Mouse (Mus musculus): ENCODE measurements around the gene Saa3.
"Not testable (repeated sequence)": the region's sequence is repeated elsewhere in the genome, so short reads cannot be mapped to it uniquely, and the experiment has no call there.

The Saa3 gene

GRCm38 (mm10) chr7:46715600-46715999 lies at the start of gene Saa3:
TSS of gene Saa3 (minus strand) at chr7:46715700.
- no peak for DNase-seq

DNA sequence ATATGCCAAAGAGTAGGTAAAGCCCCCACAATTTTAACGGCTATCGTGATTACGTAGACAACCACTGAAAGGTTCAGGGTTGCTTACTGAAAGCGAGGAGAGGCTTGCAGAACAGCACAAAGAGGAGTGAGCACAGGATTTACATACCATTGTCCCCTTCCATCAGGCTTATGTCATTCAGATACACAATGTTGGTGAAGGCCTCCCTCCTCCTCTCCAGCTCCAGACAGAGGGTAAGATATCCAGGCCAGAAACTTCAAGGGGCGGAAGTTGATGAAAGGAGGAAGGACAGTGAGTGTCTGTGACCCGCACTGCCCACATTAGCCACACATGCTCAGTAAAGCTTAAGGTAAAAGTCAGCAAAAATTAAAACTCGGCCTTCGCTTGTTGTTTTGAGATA lies 49.2 kb upstream of the Saa3 start:
- no peak for DNase-seq

- DNase-seq, result no peak
These were observed 47.1 kb upstream of the Saa3 start for GRCm38 (mm10) chr7:46762601-46763000.

DNA sequence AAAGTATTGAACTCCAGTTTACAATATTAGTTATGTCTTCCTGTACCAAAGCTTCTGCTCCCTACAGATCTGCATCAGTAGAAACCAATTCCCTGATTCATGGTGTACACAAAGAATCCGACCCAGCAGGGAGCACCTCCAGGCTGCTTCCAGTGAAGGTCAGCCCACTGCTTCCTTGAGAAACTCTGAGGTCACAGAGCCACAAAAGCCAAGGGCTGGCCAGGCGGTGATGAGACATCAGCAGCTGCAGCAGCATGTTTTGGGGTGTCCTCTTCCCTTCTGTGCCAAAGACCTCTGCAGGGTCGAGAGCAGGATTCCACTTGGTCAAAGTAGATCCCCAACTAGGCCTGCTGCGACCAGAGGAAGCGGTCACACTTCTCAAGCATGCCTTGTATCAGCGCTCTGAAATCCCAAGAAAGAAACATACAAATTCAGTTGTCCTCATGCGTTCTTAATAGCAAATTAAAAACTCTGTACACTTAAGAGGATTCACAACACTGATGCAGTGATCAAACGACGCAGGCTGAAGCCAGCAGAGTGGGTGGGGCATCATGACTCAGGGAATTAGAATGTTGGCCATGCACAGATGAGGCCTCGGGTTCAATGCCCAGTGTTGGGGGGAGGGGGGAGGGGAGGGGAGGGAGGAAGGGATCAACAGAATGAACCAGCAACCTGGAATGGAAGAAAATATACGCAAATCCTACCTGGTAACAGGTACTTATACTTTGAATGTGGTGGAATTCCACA lies 45.7 kb upstream of the Saa3 start:
- DNase-seq, result no peak

DNA sequence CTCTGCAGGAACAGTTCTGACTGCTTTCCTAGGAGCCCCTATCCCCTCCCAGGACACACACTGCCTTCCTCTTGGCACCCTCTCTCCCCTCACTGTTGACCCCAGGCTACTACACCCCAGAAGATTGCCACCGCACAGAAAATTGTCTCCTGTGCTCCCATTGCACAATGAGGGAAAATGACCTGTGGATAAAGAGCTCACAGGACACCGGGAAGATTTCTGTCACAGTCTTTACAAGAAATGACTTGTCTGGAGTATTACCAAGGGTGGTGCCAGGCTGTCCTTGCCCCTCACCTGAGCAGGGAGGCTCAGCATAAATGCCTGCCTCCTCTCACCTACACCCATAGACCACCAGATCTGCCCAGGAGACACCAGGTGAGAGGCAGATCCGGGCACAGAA lies 36.0 kb upstream of the Saa3 start, which contains the start of gene Saa2:
TSS of gene Saa2 (plus strand) at position 301 of the 400 bp plus-strand sequence.
- no peak for DNase-seq

DNA sequence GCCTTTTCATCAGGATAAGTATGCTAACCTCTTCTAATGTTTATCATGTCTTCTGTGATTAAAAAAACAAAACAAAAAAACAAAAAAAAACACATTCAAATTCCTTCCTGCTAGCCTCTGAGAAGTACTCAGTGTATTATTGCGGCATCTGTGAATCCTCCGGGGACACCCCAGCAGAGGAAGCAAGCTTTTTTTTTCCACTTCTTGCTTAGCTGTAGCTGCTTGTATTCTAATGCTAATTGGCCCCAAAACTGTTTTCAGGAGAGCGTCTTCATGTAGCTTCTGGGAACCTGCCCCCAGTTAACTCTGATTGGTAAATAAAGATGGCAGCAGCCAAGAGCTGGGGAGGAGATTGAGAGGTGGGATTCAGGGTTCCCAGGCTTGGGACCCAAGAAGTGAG lies 33.0 kb upstream of the Saa3 start:
- DNase-seq, result no peak

GRCm38 (mm10) chr7:46746381-46746780 lies 30.9 kb upstream of the Saa3 start:
- DNase-seq, result no peak

- DNase-seq, result no peak
These were observed 30.3 kb upstream of the Saa3 start for GRCm38 (mm10) chr7:46745816-46746215.

GRCm38 (mm10) chr7:46742880-46743279 lies 27.4 kb upstream of the Saa3 start, which contains the start of gene Saa1:
TSS of gene Saa1 (minus strand) at chr7:46742980.
- DNase-seq, result not testable (repeated sequence)

DNA sequence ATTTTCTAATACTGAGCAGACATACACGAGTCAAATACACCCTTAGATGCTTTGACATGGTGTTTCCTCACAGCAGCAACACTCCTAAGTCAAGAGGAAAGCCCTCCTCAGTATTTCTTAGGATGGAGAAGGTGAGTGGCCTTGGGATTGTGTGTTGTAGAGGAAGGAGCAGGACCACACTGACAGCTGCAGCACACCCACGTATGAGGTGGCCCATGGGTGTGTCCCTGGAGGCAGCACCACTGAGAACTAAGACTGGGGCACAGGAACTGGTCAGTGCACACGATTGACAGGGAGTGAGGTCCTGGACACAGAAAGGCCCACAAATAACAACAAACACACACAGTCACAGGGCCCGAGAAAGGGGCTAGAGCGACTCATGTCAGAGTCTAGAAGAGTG lies 24.5 kb upstream of the Saa3 start:
- DNase-seq, result not testable (repeated sequence)

- no peak for DNase-seq
These were observed 23.3 kb upstream of the Saa3 start for GRCm38 (mm10) chr7:46738561-46739460.

DNA sequence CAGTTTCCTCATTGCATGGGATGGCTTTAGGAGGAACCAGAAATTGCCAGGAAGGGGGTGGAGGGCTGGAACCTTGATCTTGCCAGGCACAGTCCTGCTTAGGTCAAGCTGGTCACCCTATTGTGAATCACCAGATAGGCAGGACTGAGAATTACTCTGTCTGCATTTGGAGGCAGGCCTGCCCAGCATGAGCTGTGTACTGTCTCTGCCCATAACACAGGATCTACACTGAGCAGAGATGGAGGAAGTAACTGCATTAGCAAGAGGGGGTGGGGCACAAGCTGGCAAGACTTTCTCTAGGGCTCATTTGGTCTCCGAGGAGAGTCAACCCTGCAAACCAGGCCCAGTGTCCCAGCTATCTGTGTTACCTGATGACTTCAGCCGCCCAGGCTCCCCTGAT lies 19.5 kb upstream of the Saa3 start:
- DNase-seq, result no peak

- no peak for DNase-seq
These were observed 17.0 kb upstream of the Saa3 start, which contains the start of gene Saa4 for GRCm38 (mm10) chr7:46732458-46732857. TSS of gene Saa4 (minus strand) at chr7:46732603.

DNA sequence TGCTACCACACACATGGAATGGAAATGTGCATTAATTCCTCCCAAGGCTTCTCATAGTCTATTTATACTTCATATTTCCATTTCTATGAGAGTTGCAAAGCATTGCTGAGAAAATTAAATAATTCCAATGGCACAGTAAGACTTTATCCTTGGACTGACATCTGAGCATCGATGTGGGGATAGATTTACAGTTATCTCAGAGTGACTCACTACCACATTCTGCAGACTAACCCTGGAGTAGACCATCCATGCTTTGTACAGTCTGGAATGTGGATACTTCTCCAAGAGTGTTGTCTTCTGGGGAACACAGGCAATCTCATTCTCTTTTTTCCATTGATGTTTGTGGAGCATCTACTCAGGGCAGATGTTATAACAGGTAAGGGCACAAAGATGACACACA lies 12.1 kb upstream of the Saa3 start:
- DNase-seq, result no peak

DNA sequence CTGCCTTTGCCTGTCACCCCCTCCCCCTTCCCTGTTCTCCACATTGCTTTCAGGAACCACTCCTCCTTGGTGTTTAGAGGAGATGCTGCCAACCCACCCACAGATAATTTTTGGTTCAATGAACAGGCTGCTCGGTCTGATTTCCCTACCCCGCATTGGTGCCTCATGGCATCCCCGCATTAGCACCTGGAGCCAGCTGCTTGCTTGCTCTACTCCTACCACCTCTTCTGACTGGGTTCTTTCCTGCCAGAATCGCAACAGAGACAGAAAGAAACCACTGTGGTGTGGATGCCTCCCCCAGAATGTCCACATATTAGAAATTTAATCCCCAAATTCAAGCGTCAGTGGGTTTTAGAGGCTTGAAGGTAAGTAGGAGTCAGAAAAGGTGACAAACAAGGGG lies 8.9 kb upstream of the Saa3 start:
- DNase-seq, result no peak

- DNase-seq, result no peak
These were observed 8.3 kb upstream of the Saa3 start for GRCm38 (mm10) chr7:46723849-46724248.

DNA sequence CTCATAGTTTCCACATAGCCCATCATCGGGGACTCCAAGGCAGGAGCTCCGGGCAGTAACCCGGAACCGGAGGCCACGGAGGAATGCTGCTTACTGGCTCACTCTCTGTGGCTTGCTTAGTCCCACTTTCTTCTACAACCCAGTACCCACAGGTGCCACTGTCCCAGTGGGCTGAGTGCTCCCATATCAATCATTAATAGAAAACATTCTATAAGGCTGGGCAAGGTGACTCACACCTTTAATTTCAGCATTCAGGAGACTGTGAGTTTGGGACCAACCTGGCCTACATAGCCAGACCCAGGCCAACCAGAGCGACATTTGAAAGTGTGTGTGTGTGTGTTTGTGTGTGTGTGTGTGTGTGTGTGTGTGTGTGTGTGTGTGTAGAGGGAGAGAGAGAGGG lies 7.9 kb upstream of the Saa3 start:
- DNase-seq, result no peak

- peak; percentile 75 for DNase-seq
These were observed 5.0 kb upstream of the Saa3 start for GRCm38 (mm10) chr7:46720460-46720859.

- peak; percentile 67 for DNase-seq
These were observed 4.0 kb upstream of the Saa3 start for GRCm38 (mm10) chr7:46719526-46719925.

GRCm38 (mm10) chr7:46718591-46719270 lies 3.2 kb upstream of the Saa3 start:
- peak; percentile 97 for DNase-seq

DNA sequence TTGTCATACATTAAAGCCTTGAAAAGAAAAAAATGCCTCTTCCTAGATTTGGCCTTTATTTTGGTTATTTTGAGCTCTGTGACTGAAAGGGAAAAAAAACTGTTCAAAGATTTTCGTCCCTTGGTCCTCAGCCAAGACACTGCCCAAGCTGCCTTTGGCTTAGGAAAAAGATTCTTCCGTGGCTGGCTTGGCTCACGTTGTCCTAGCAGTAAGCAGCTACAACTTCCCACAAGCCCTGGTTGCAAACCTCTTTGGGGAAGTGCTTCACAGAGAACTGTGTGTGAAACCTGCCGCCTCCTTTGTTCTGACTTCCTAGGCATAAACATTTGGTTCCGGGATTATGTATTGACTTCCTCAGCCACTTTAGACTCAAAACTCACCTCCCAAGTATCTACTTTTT lies 1.4 kb upstream of the Saa3 start:
- peak; percentile 66 for DNase-seq

DNA sequence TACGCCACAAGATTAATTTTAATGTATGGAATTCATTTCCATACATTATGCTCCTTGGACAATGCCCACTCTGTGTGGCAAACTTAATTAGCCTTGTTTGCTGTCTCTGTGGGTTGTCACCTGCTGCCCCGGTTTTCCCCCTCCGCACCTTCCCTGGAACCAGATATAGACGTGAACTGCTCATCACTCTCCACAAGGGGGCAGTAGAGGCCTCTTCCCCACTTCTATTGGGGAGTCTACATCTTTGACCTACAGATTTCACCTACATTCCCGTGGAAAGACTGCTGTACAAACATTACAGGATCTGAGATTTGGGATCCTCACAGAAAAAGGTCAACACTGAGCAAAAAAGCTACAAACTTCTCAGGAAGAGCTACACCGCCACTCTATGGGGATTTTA lies 982 bp downstream of the Saa3 start:
- peak; percentile 87 for DNase-seq

- DNase-seq, result no peak
These were observed 3.2 kb downstream of the Saa3 start for GRCm38 (mm10) chr7:46712250-46712649.
